Mouse (Mus musculus) liver, embryonic 14.5 days (tissue): ENCODE measurements around the gene B3gnt3. TPM values are rescaled to one million over a fixed set of nuclear protein-coding genes. Genes with fewer than 3 reads are reported as not detected.

Source experiments
- ATAC-seq: fragments of 200-750 bp; cut with Nextera tagmentation; 2 replicates; pipeline ENCODE4 v1.8.0; 2017; ENCODE audit warnings: moderate number of reproducible peaks, mild to moderate bottlenecking, moderate library complexity; ENCODE audit not compliant: insufficient read depth
- DNase-seq, 3 experiments: peaks; one replicate each; pipeline ENCODE4 v3.0.0-alpha.2; 2012 to 2013; ENCODE audit warnings: low read depth in 3 of 3, low spot score in 3 of 3
- H3K27ac ChIP-seq: fragments of 300-500 bp; sonication (generic); 2 replicates; pipeline ENCODE4 v1.5.1; 2014; ENCODE audit warnings: moderate library complexity, mild to moderate bottlenecking, control low read depth, inconsistent platforms
- H3K27me3 ChIP-seq: fragments of 300-500 bp; sonication (generic); 2 replicates; pipeline ENCODE4 v1.6.1; 2014; ENCODE audit warnings: mild to moderate bottlenecking, low read length, moderate library complexity; ENCODE audit not compliant: control insufficient read depth, insufficient read depth
- H3K36me3 ChIP-seq: fragments of 300-500 bp; sonication (generic); replicated peaks from 2 replicates; pipeline ENCODE4 v1.6.1; 2014; ENCODE audit warnings: low read depth; ENCODE audit not compliant: control insufficient read depth, insufficient read depth
- H3K4me1 ChIP-seq, 2 experiments: fragments of 200-500 bp in 1 of 2; fragments of 300-500 bp in 1 of 2; sonication (generic) in 1 of 2; replicated peaks; 2 replicates each; pipeline ENCODE4 v1.6.1; 2012 to 2014; ENCODE audit warnings: antibody characterized with exemption in 1 of 2, inconsistent platforms in 1 of 2, low read length in 1 of 2; ENCODE audit not compliant: control insufficient read depth in 2 of 2, insufficient read depth in 2 of 2
- H3K4me2 ChIP-seq: fragments of 300-500 bp; sonication (generic); 2 replicates; pipeline ENCODE4 v1.6.1; 2014; ENCODE audit warnings: low read depth, mild to moderate bottlenecking, control low read depth, moderate library complexity
- H3K4me3 ChIP-seq, 2 experiments: fragments of 200-500 bp in 1 of 2; fragments of 300-500 bp in 1 of 2; sonication (generic) in 1 of 2; 2 replicates each; pipeline ENCODE4 v1.5.1; 2012 to 2014; ENCODE audit warnings: low read depth in 2 of 2, low read length in 2 of 2, mild to moderate bottlenecking in 2 of 2, control low read depth in 1 of 2, inconsistent platforms in 1 of 2, moderate library complexity in 1 of 2; ENCODE audit not compliant: insufficient read depth in 1 of 2
- H3K9ac ChIP-seq: fragments of 300-500 bp; sonication (generic); replicated peaks from 2 replicates; pipeline ENCODE4 v1.6.1; 2014; ENCODE audit warnings: mild to moderate bottlenecking, control low read depth, moderate library complexity
- H3K9me3 ChIP-seq: fragments of 300-500 bp; sonication (generic); 2 replicates; pipeline ENCODE4 v1.6.1; 2016; ENCODE audit warnings: low read length, mixed read lengths; ENCODE audit not compliant: control insufficient read depth
- CTCF ChIP-seq: IDR thresholded peaks from 2 replicates; pipeline ENCODE4 v1.5.1; 2016; ENCODE audit warnings: antibody characterized with exemption, low read depth, control low read depth
- EP300 ChIP-seq: IDR thresholded peaks from 2 replicates; pipeline ENCODE4 v1.6.1; 2016; ENCODE audit warnings: antibody characterized with exemption, low read depth
- WGBS: fragments of 180-500 bp; shearing (Covaris S2); extraction: QIAGEN DNeasy Blood & Tissue Kit; methylation state at CpG from one replicate; pipeline ENCODE4 v1.1.7; 2014; ENCODE audit not compliant: insufficient replicate concordance; 5-methylcytosine and 5-hydroxymethylcytosine counted together
- polyA plus RNA-seq, 2 experiments: library from polyadenylated mRNA; depleted of rRNA in 1 of 2; stranded (reverse) in 1 of 2; unstranded in 1 of 2; fragments of >200 nt; fragmentation: Nextera tagmentation in 1 of 2; extraction: Ambion mirVana in 1 of 2; gene quantifications; 2 replicates each; pipeline versions ENCODE4 v1.2.1 to v1.2.3; 2012 to 2014

Gene B3gnt3
- polyA plus RNA-seq, 2 experiments: 1.8 to 2.2 TPM

- no peaks in the 10 kb centered on the region for H3K4me1 ChIP-seq
- no peaks in the 10 kb centered on the region for H3K9me3 ChIP-seq
- DNase-seq (no peak), ATAC-seq (no peak)
- TF ChIP-seq EP300 (no peak), CTCF (no peak)
- no peaks in the 10 kb centered on the region for H3K36me3 ChIP-seq
- no peak overlapping the region for H3K27ac ChIP-seq
- WGBS: 60% methylated on average over 9 of the region's 9 CpGs
- no peaks in the 10 kb centered on the region for H3K27me3 ChIP-seq
- no peak overlapping the region for H3K4me2 ChIP-seq
- no peak overlapping the region for H3K9ac ChIP-seq
- H3K4me3 ChIP-seq: no peak overlapping the region
These were observed 56.1 kb downstream of the B3gnt3 start for GRCm38 (mm10) chr8:71645510-71645909.

Other genes with a start within 250 kb of the B3gnt3 start
- gene Abhd8, start 238.1 kb downstream of the B3gnt3 start, polyA plus RNA-seq (2012; rRNA removed): 6.6 and 7.5 TPM in 2 replicates
- gene Abhd8, start 238.1 kb downstream of the B3gnt3 start, polyA plus RNA-seq (2014; fragmentation: Nextera tagmentation; extraction: Ambion mirVana): 5.3 and 6.8 TPM in 2 replicates
- gene Mrpl34, start 236.8 kb downstream of the B3gnt3 start, polyA plus RNA-seq (2012; rRNA removed): 45.8 and 73.0 TPM in 2 replicates
- gene Mrpl34, start 236.8 kb downstream of the B3gnt3 start, polyA plus RNA-seq (2014; fragmentation: Nextera tagmentation; extraction: Ambion mirVana): 109 and 114 TPM in 2 replicates
- 24.8 and 25.4 TPM in 2 replicates for gene Dda1, start 232.6 kb downstream of the B3gnt3 start, polyA plus RNA-seq (2012; rRNA removed)
- 34.4 and 36.9 TPM in 2 replicates for gene Dda1, start 232.6 kb downstream of the B3gnt3 start, polyA plus RNA-seq (2014; fragmentation: Nextera tagmentation; extraction: Ambion mirVana)
- gene Ano8, start 215.8 kb downstream of the B3gnt3 start, polyA plus RNA-seq (2012; rRNA removed): 1.4 and 1.7 TPM in 2 replicates
- gene Ano8, start 215.8 kb downstream of the B3gnt3 start, polyA plus RNA-seq (2014; fragmentation: Nextera tagmentation; extraction: Ambion mirVana): 0.14 and 0.15 TPM in 2 replicates
- 9.2 and 10.0 TPM in 2 replicates for gene Gtpbp3, start 213.7 kb downstream of the B3gnt3 start, polyA plus RNA-seq (2012; rRNA removed)
- 1.3 and 1.8 TPM in 2 replicates for gene Gtpbp3, start 213.7 kb downstream of the B3gnt3 start, polyA plus RNA-seq (2014; fragmentation: Nextera tagmentation; extraction: Ambion mirVana)
- 15.4 and 16.8 TPM in 2 replicates for gene Plvap, start 190.0 kb downstream of the B3gnt3 start, polyA plus RNA-seq (2012; rRNA removed)
- 15.9 and 18.4 TPM in 2 replicates for gene Plvap, start 190.0 kb downstream of the B3gnt3 start, polyA plus RNA-seq (2014; fragmentation: Nextera tagmentation; extraction: Ambion mirVana)
- gene Ccdc194, start 176.1 kb downstream of the B3gnt3 start, polyA plus RNA-seq (2012; rRNA removed): 0.09 and 0.11 TPM in 2 replicates
- 0.19 TPM in 1 of 2 replicates, not detected in the other for gene Ccdc194, start 176.1 kb downstream of the B3gnt3 start, polyA plus RNA-seq (2014; fragmentation: Nextera tagmentation; extraction: Ambion mirVana)
- gene Bst2, start 164.3 kb downstream of the B3gnt3 start, polyA plus RNA-seq (2012; rRNA removed): 41.1 and 44.4 TPM in 2 replicates
- 12.2 and 14.2 TPM in 2 replicates for gene Bst2, start 164.3 kb downstream of the B3gnt3 start, polyA plus RNA-seq (2014; fragmentation: Nextera tagmentation; extraction: Ambion mirVana)
- gene Mvb12a, start 158.9 kb downstream of the B3gnt3 start, polyA plus RNA-seq (2012; rRNA removed): 21.1 and 25.6 TPM in 2 replicates
- gene Mvb12a, start 158.9 kb downstream of the B3gnt3 start, polyA plus RNA-seq (2014; fragmentation: Nextera tagmentation; extraction: Ambion mirVana): 31.1 and 35.2 TPM in 2 replicates
- gene Tmem221, start 142.9 kb downstream of the B3gnt3 start, polyA plus RNA-seq (2012; rRNA removed): 0.13 and 0.25 TPM in 2 replicates
- 0.37 and 0.39 TPM in 2 replicates for gene Tmem221, start 142.9 kb downstream of the B3gnt3 start, polyA plus RNA-seq (2014; fragmentation: Nextera tagmentation; extraction: Ambion mirVana)
- gene Nxnl1, start 135.2 kb downstream of the B3gnt3 start, polyA plus RNA-seq (2012; rRNA removed): not detected in 2 replicates
- gene Nxnl1, start 135.2 kb downstream of the B3gnt3 start, polyA plus RNA-seq (2014; fragmentation: Nextera tagmentation; extraction: Ambion mirVana): 0.06 TPM in 2 replicates
- gene Slc27a1, start 132.9 kb downstream of the B3gnt3 start, polyA plus RNA-seq (2012; rRNA removed): 1.9 and 2.4 TPM in 2 replicates
- 0.28 and 0.71 TPM in 2 replicates for gene Slc27a1, start 132.9 kb downstream of the B3gnt3 start, polyA plus RNA-seq (2014; fragmentation: Nextera tagmentation; extraction: Ambion mirVana)
- gene Pgls, start 109.6 kb downstream of the B3gnt3 start, polyA plus RNA-seq (2012; rRNA removed): 45.6 and 58.5 TPM in 2 replicates
- gene Pgls, start 109.6 kb downstream of the B3gnt3 start, polyA plus RNA-seq (2014; fragmentation: Nextera tagmentation; extraction: Ambion mirVana): 104 and 105 TPM in 2 replicates
- gene Fam129c, start 104.1 kb downstream of the B3gnt3 start, polyA plus RNA-seq (2012; rRNA removed): 1.1 TPM in 2 replicates
- 0.56 and 0.99 TPM in 2 replicates for gene Fam129c, start 104.1 kb downstream of the B3gnt3 start, polyA plus RNA-seq (2014; fragmentation: Nextera tagmentation; extraction: Ambion mirVana)
- gene Colgalt1, start 90.8 kb downstream of the B3gnt3 start, polyA plus RNA-seq (2012; rRNA removed): 30.9 and 31.4 TPM in 2 replicates
- 20.5 and 20.7 TPM in 2 replicates for gene Colgalt1, start 90.8 kb downstream of the B3gnt3 start, polyA plus RNA-seq (2014; fragmentation: Nextera tagmentation; extraction: Ambion mirVana)
- gene Unc13a, start 30.0 kb downstream of the B3gnt3 start, polyA plus RNA-seq (2012; rRNA removed): 0.13 and 0.15 TPM in 2 replicates
- gene Unc13a, start 30.0 kb downstream of the B3gnt3 start, polyA plus RNA-seq (2014; fragmentation: Nextera tagmentation; extraction: Ambion mirVana): 0.18 and 0.34 TPM in 2 replicates
- 3.8 and 4.0 TPM in 2 replicates for gene Jak3, start 25.5 kb downstream of the B3gnt3 start, polyA plus RNA-seq (2012; rRNA removed)
- 3.0 and 3.1 TPM in 2 replicates for gene Jak3, start 25.5 kb downstream of the B3gnt3 start, polyA plus RNA-seq (2014; fragmentation: Nextera tagmentation; extraction: Ambion mirVana)
- gene Insl3, start 12.6 kb downstream of the B3gnt3 start, polyA plus RNA-seq (2012; rRNA removed): 0.48 and 0.73 TPM in 2 replicates
- gene Insl3, start 12.6 kb downstream of the B3gnt3 start, polyA plus RNA-seq (2014; fragmentation: Nextera tagmentation; extraction: Ambion mirVana): 1.2 and 1.5 TPM in 2 replicates
- 24.1 and 24.6 TPM in 2 replicates for gene Fcho1, start 23.9 kb upstream of the B3gnt3 start, polyA plus RNA-seq (2012; rRNA removed)
- 14.7 and 18.6 TPM in 2 replicates for gene Fcho1, start 23.9 kb upstream of the B3gnt3 start, polyA plus RNA-seq (2014; fragmentation: Nextera tagmentation; extraction: Ambion mirVana)
- gene Zfp709, start 180.2 kb upstream of the B3gnt3 start, polyA plus RNA-seq (2012; rRNA removed): 0.21 and 0.55 TPM in 2 replicates
- 1.7 and 2.2 TPM in 2 replicates for gene Zfp709, start 180.2 kb upstream of the B3gnt3 start, polyA plus RNA-seq (2014; fragmentation: Nextera tagmentation; extraction: Ambion mirVana)
- gene Zfp882, start 206.8 kb upstream of the B3gnt3 start, polyA plus RNA-seq (2012; rRNA removed): 0.42 and 0.52 TPM in 2 replicates
- 0.51 and 0.53 TPM in 2 replicates for gene Zfp882, start 206.8 kb upstream of the B3gnt3 start, polyA plus RNA-seq (2014; fragmentation: Nextera tagmentation; extraction: Ambion mirVana)
- 3.0 and 5.8 TPM in 2 replicates for gene Zfp617, start 206.8 kb upstream of the B3gnt3 start, polyA plus RNA-seq (2012; rRNA removed)
- gene Zfp617, start 206.8 kb upstream of the B3gnt3 start, polyA plus RNA-seq (2014; fragmentation: Nextera tagmentation; extraction: Ambion mirVana): 6.7 and 7.4 TPM in 2 replicates
- 6.3 and 8.4 TPM in 2 replicates for gene Zfp961, start 249.2 kb upstream of the B3gnt3 start, polyA plus RNA-seq (2012; rRNA removed)
- gene Zfp961, start 249.2 kb upstream of the B3gnt3 start, polyA plus RNA-seq (2014; fragmentation: Nextera tagmentation; extraction: Ambion mirVana): 9.2 and 11.5 TPM in 2 replicates